Mouse (Mus musculus) lung, embryonic 16.5 days (tissue): ENCODE results near the gene Prmt6. TPM values are rescaled to one million over a fixed set of nuclear protein-coding genes. Genes with fewer than 3 reads are reported as not detected.

Experiments used
- ATAC-seq: fragments of 200-750 bp; cut with Nextera tagmentation; 2 replicates; pipeline ENCODE4 v1.8.0; 2017; ENCODE audit warnings: low read depth, mild to moderate bottlenecking, moderate library complexity
- H3K27ac ChIP-seq: fragments of 300-500 bp; sonication (generic); 2 replicates; pipeline ENCODE4 v1.5.1; 2014; ENCODE audit warnings: mild to moderate bottlenecking, control low read depth, low read length
- H3K27me3 ChIP-seq: fragments of 300-500 bp; sonication (generic); 2 replicates; pipeline ENCODE4 v1.6.1; 2014; ENCODE audit warnings: low read depth, low read length, mixed read lengths; ENCODE audit not compliant: control insufficient read depth, insufficient read depth
- H3K36me3 ChIP-seq: fragments of 300-500 bp; sonication (generic); 2 replicates; pipeline ENCODE4 v1.6.1; 2014; ENCODE audit warnings: low read length; ENCODE audit not compliant: control insufficient read depth, insufficient read depth
- H3K4me1 ChIP-seq: fragments of 300-500 bp; sonication (generic); replicated peaks from 2 replicates; pipeline ENCODE4 v1.6.1; 2014; ENCODE audit warnings: low read length, mixed read lengths; ENCODE audit not compliant: control insufficient read depth, insufficient read depth
- H3K4me2 ChIP-seq: fragments of 300-500 bp; sonication (generic); 2 replicates; pipeline ENCODE4 v1.6.1; 2014; ENCODE audit warnings: low read depth, low read length, control low read depth
- H3K4me3 ChIP-seq: fragments of 300-500 bp; sonication (generic); 2 replicates; pipeline ENCODE4 v1.5.1; 2014; ENCODE audit warnings: mild to moderate bottlenecking, low read length, control low read depth
- H3K9ac ChIP-seq: fragments of 300-500 bp; sonication (generic); 2 replicates; pipeline ENCODE4 v1.6.1; 2014; ENCODE audit warnings: low read length, control low read depth
- H3K9me3 ChIP-seq: fragments of 300-500 bp; sonication (generic); 2 replicates; pipeline ENCODE4 v1.6.1; 2016; ENCODE audit warnings: low read length; ENCODE audit not compliant: control insufficient read depth
- WGBS: fragments of 180-500 bp; shearing (Covaris S2); extraction: QIAGEN DNeasy Blood & Tissue Kit; methylation state at CpG from one replicate; pipeline ENCODE4 v1.1.7; 2014; 5-methylcytosine and 5-hydroxymethylcytosine counted together
- polyA plus RNA-seq: library from polyadenylated mRNA; unstranded; fragments of >200 nt; fragmentation: Nextera tagmentation; extraction: Ambion mirVana; gene quantifications from 2 replicates; pipeline ENCODE4 v1.2.1, GENCODE M21; 2015

Gene Prmt6
- polyA plus RNA-seq: 12.4 and 14.2 TPM in 2 replicates

DNA sequence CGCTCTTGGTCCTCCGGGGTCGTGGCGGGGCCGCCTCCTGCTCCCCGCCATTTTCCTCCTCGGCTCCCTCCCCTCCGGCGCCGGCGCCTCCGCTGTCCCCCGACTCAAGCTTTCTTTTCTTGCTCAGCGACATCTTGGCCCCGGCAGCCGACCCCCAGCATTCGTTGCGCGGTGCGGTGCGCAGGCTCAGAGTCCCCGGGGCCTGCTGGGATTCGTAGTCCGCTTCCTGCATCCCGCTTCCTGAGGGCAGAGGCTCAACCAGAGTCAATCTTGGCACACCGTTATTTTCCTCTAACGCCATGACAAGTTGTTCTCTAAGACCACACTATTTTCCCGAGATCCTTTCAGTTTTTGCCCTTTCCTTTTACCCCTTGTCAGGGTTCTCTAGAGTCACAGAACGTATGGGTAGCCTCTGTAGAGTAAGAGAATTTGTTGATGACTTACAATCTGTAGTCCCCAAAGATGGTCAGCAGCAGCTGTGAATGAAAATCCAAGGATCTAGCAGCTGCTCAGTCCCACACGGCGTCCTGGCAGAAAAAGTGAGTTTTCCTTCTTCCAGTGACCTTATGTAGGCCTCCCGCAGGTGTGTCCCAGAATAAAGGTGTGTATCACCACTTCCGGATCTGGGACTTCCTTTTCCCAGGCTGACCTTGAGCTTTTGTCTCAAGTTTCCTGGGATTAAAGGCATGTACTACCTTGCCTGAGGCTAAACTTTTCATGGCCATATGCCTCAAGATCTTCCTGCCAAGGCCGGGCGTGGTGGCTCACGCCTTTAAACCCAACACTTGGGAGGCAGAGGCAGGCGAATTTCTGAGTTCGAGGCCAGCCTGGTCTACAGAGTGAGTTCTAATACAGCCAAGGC is at the start of gene Prmt6:
Gene Prmt6 (minus strand): TSS at position 160 of the 862 bp plus-strand sequence.
- WGBS: 18% methylated on average over 37 of the region's 38 CpGs
- no peaks in the 10 kb centered on the region for H3K9me3 ChIP-seq
- peaks cover 10% of the 10 kb centered on the region for H3K36me3 ChIP-seq
- peak within 1 kb of the TSS; percentile 76 for H3K4me2 ChIP-seq
- no peaks in the 10 kb centered on the region for H3K27me3 ChIP-seq
- H3K4me1 ChIP-seq: peaks cover 11% of the 10 kb centered on the region
- peak within 1 kb of the TSS; percentile 70 for H3K4me3 ChIP-seq
- peak within 1 kb of the TSS; percentile 95 for H3K9ac ChIP-seq
- H3K27ac ChIP-seq: peak within 1 kb of the TSS; percentile 92
- peak; percentile 96 for ATAC-seq

DNA sequence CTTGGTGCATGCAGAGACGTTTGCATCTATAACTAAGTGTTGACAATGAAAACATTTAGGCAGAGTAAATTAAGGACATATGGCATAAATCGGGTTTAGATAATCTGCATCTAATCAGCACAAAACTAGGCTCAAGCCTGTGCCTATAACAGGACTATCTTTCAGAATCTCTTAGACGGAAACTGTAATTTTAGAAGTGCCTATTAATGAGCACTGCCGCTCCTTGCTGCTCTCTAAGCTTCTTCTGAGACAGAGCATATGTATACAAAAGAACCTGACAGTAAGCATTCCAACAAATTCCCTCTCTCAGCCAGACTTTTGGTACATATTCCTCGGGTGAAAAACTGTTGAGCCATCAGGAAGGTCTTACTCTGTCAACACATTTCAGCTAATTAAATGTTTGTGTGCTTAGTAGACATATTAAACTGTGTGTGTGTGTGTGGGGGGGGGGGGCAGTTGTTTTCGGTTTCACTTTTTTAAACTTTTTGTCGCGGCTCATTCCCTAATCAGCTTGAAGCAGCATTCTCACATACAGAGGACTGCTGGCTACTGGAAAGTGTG is 39.8 kb upstream of the Prmt6 start:
- Histone ChIP-seq H3K4me2 (no peak overlapping the region), H3K4me1 (no peaks in the 10 kb centered on the region), H3K9ac (no peak overlapping the region), H3K36me3 (no peaks in the 10 kb centered on the region), H3K27ac (no peak overlapping the region), H3K4me3 (no peak overlapping the region), H3K27me3 (no peaks in the 10 kb centered on the region), H3K9me3 (no peaks in the 10 kb centered on the region)
- ATAC-seq: no peak
- 58% methylated on average over 8 of the region's 8 CpGs for WGBS

DNA sequence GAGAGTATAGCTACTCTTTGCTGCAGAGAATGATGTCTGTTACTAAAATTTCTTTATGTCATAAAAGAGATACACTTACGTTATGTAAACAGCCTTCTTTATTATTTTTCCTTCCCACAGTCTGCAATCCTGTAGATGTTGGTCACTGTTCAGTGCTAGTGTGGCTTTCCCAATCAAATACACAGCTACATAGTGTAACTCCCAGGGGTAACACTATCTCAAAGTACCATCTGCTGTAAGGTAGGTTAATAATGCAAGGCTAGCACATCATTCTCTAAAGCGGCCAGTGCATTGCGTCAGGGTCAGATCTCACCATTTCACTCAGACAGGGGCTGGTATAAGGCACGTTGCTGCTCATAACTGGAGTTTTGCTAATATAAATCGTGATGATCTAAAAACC is 31.9 kb upstream of the Prmt6 start:
- Histone ChIP-seq H3K27me3 (no peaks in the 10 kb centered on the region), H3K9ac (no peak overlapping the region), H3K9me3 (no peaks in the 10 kb centered on the region), H3K4me2 (no peak overlapping the region), H3K4me1 (no peaks in the 10 kb centered on the region), H3K36me3 (no peaks in the 10 kb centered on the region), H3K4me3 (no peak overlapping the region), H3K27ac (no peak overlapping the region)
- no peak for ATAC-seq
- 78% methylated on average over 5 of the region's 5 CpGs for WGBS

DNA sequence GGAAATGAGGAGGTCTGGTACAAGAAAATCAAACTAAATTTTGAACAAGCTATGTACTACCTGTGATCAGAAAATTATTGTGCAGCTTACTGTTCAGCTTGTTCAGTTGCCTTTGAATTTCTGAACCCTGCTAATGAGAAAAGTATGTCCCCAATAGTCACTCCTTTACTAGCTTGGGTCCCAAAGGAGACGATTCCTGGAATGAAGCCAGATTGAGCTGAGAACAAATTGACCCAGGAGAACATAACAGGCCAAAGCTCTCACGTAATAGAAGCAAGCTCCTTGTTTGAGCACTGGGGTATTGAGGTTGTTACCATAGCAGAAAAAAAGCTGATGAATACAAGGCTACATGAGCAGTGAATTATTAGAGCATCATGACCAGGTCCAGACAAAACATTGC is 17.0 kb upstream of the Prmt6 start:
- Histone ChIP-seq H3K9me3 (no peaks in the 10 kb centered on the region), H3K4me1 (no peaks in the 10 kb centered on the region), H3K36me3 (no peaks in the 10 kb centered on the region), H3K27me3 (no peaks in the 10 kb centered on the region), H3K4me2 (no peak overlapping the region), H3K27ac (no peak overlapping the region), H3K4me3 (no peak overlapping the region), H3K9ac (no peak overlapping the region)
- no peak for ATAC-seq
- WGBS: 46% methylated on average over 2 of the region's 2 CpGs

DNA sequence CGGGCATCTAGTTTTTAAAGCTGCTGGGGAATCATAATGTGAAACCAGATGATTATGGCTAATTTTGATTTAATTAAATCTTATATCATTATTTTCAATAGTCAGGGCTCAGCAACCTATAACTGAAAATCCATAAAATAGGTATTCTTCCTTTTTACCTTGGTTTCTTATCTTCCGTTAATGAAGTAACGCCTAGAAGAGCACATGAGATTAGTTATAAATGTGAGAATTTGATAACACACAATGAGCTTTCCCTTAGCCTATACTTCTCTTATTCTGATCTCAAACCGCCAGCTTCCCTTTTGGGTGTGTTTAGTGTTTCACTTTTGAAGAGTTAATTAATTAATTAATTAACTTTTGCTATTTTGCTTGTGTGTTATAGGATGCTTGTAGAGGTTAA is 2.3 kb upstream of the Prmt6 start:
- Histone ChIP-seq H3K4me3 (no peak overlapping the region), H3K27ac (no peak overlapping the region), H3K9me3 (no peaks in the 10 kb centered on the region), H3K27me3 (no peaks in the 10 kb centered on the region), H3K9ac (no peak overlapping the region), H3K4me1 (peaks cover 11% of the 10 kb centered on the region), H3K36me3 (no peaks in the 10 kb centered on the region), H3K4me2 (no peak overlapping the region)
- no peak for ATAC-seq
- 85% methylated on average over 4 of the region's 4 CpGs for WGBS

DNA sequence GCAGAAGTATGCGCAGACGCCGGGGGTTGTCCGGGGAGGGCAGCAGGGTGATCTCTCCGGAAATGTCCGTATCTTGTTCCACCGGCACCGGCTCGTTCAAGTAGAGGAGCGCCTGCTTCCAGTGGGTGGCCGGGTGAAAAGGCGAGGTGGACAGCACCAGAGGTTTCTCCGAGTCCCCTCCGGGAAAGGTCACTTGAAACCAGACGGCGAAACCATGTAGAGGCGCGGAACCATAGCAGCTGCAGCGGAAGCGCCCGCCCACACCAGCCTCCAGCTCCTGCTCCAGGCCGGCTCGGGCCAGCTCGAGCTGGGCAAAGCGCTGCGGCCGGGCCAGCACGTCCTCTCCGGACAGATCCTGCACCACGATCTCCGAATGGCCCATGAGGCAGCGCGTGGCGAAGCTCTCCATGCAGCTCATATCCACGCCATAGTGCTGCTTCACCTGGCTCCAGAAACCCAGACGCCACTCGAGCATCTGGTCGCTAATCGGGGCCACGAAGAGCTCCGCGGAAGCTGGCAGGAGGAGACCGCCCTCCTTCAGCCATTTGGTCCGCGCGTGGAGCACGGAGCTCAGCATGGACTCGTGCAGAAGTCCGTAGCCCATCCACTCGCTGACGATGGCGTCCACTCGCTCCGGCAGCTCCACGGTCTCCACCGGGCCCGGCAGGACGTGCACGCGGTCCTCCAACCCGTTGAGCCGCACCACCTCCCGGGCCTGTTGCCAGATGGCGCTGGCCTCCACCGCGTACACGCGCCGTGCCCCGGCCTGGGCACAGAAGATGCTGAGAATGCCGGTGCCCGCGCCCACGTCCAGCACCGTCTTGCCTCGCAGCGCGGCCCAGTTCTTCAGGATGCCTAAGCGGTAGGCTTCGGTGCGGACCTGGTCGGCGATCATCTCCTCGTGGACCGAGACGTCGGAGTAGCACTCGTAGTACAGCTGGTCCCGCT is 633 bp downstream of the Prmt6 start:
- H3K27me3 ChIP-seq: no peaks in the 10 kb centered on the region
- H3K4me3 ChIP-seq: peak overlapping the region; percentile 70
- H3K4me1 ChIP-seq: peaks cover 11% of the 10 kb centered on the region
- no peaks in the 10 kb centered on the region for H3K9me3 ChIP-seq
- peaks cover 10% of the 10 kb centered on the region for H3K36me3 ChIP-seq
- peak overlapping the region; percentile 92 for H3K27ac ChIP-seq
- WGBS: under 1% methylated on average over 88 of the region's 89 CpGs
- peak; percentile 88 for ATAC-seq
- peak overlapping the region; percentile 76 for H3K4me2 ChIP-seq
- H3K9ac ChIP-seq: peak overlapping the region; percentile 95

DNA sequence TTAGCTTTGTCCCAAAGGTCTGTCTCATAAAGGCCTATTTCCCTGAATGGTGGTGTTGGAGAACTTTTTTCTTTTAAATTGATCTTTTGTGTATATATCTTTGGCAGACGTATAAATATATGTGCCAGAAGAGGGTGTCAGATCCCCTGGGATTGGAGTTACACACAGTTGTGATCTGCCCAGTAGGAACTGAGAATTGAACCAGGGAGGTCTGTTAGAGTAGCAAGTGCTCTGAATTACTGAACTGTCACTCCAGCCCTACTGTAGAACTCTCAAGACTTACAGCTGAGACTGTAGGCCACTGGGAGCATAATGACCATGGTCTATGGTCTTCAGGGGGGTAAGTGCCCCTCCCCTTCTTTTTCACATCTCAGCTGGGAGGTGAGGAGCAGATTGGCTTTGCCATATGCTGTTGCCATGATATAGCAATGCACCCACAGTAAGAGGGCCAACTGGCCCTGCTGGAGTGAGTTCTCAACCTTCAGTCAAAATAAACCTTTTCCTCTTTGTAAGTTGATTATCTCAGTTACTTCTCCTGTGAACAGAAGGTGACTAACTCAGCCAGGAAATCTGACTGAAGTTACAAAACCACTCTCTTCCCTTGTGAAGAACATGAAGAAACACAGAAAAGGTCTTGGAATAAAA is 13.9 kb downstream of the Prmt6 start:
- no peak overlapping the region for H3K9ac ChIP-seq
- no peaks in the 10 kb centered on the region for H3K36me3 ChIP-seq
- no peaks in the 10 kb centered on the region for H3K27me3 ChIP-seq
- no peak overlapping the region for H3K4me3 ChIP-seq
- H3K9me3 ChIP-seq: no peaks in the 10 kb centered on the region
- H3K4me2 ChIP-seq: no peak overlapping the region
- no peak overlapping the region for H3K27ac ChIP-seq
- ATAC-seq: no peak
- H3K4me1 ChIP-seq: no peaks in the 10 kb centered on the region
- WGBS: 55% methylated on average over 1 of the region's 1 CpGs
